Mouse (Mus musculus): ENCODE measurements around the gene Pola1. TPM values are rescaled to one million over a fixed set of nuclear protein-coding genes. Genes with fewer than 3 reads are reported as not detected.

Pola1 gene
- 2.4 and 3.1 TPM in 2 replicates for polyA plus RNA-seq (2021; fragmentation: Nextera tagmentation)
- long read RNA-seq, experiment 1, partial matches to known transcripts: 2 of 2 reads
- long read RNA-seq, experiment 1, other reads (novel, unspliced or antisense): 0 of 2 reads
- long read RNA-seq, experiment 2, partial matches to known transcripts: 3 of 4 reads
- long read RNA-seq, experiment 2, other reads (novel, unspliced or antisense): 1 of 4 reads

DNA sequence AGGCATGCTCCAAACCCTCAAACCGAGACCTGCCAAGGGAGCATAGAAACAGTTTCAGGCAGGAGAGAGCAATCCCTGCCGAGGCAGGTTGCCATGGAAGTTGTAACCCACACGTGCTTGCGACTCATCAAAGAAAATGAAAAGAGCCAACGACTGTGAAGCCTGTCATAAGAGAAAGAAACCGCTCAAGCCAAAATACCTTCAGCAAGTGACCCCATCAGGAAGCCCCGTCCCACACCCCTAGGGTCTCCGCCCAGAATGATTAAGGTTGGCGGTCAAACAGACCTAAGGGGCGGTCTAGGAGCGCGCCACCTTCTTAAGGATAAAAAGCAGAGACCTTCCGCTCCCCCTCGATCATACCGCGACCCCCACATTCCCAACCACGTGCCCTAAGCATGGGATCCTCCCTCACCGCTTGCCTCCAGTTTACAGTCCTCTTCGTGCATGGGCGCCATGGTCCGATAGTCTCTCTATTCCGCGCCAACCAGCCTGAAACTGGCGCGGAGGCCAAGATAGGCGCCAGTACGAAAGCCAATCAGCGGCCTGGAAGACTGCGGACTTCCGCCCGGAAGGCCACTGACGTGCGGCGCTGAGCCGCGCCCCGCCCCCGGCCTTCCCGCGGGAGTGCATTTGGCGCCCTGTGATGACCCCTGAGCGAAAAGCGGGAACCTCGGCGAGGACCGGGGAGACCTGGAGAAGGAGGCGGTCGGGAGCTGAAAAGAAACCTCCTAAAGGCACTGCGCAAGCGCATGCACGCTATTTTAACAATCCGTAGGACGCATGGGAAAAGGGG lies at the start of gene Pola1:
Gene Pola1, minus strand, starts transcription at position 499 of the 793 bp plus-strand sequence.

DNA sequence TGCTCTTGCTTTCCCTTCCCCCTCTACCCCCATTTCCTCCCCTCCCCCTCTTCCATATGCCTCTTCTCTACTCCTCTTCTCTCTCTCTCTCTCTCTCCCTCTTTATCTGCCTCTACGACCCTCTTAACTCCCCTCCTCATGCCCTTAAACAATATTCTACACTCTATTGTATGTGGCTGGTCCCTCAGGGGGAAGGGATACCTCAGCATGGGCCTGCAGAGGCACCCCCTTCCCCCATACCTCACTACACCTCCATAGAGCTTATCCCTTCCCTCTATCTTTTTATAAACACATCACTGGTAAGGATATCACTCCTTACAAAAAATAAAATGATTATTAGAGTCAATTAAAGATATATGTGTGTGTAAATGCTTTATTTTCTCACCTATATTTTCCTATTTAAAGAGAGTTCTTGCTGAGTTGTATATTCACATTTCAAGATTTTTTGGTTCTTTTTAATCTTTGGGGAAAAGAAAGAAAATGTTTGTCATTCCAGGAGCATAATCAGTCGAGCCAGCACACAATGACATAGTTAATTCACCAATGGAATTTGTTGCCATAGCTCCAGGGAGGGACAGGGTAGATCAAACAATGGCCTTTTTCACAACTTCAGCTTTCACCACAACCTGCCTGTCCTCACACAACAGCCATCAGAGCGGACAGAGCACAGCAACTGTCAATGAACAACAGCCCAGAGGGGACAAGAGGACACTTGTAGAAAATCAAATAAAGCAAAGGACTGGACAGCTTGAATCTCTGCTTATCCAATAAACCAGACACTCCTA lies 22.5 kb upstream of the Pola1 start, which contains the start of gene Pcyt1b:
Gene Pcyt1b, plus strand, starts transcription at position 646 of the 785 bp plus-strand sequence.

GRCm38 (mm10) chrX:93286291-93286893 lies 345.6 kb downstream of the Pola1 start, which contains the start of gene Arx:
TSS of gene Arx (plus strand) at chrX:93286445.

Other genes with a start within 250 kb of the Pola1 start
- gene Pcyt1b, start 22.7 kb upstream of the Pola1 start, polyA plus RNA-seq (2021; fragmentation: Nextera tagmentation): 8.5 and 9.1 TPM in 2 replicates
- 56.5 and 60.8 TPM in 2 replicates for gene Pdk3, start 200.0 kb upstream of the Pola1 start, polyA plus RNA-seq (2021; fragmentation: Nextera tagmentation)

All from layer of hippocampus, adult 6 months (tissue).